Mouse (Mus musculus): Measurements from ENCODE around the gene Luc7l2. TPM values are rescaled to one million over a fixed set of nuclear protein-coding genes. Genes with fewer than 3 reads are reported as not detected.

The Luc7l2 gene
- 128 TPM in 1 of 2 replicates, not detected in the other for polyA plus RNA-seq (2012; ENCODE audit: insufficient read depth, insufficient read length, low replicate concordance, missing spikeins)

GRCm38 (mm10) chr6:38551062-38551988 lies at the start of gene Luc7l2:
Gene Luc7l2, plus strand, starts transcription at chr6:38551334.
- peaks cover 3% of the 10 kb centered on the region; the same call in 1 of the 2 replicates for H3K4me1 ChIP-seq (ENCODE audit: control insufficient read depth, insufficient read depth, low read length)
- TF ChIP-seq CTCF (IDR thresholded peaks at IDR 0.05; ENCODE audit: insufficient read depth, low read depth, low read length) = no peak
- peak; percentile 67; the same call in 1 of the 2 replicates for TF ChIP-seq POLR2A (IDR thresholded peaks at IDR 0.05; ENCODE audit: insufficient read depth, low read depth, low read length)
- under 1% methylated on average over 98 of the region's 98 CpGs for WGBS
- peak within 1 kb of the TSS; percentile 98 for H3K27ac ChIP-seq (ENCODE audit: insufficient read depth, low read depth, low read length)
- H3K4me3 ChIP-seq (ENCODE audit: insufficient read depth, low read depth, low read length) = peak within 1 kb of the TSS; percentile 87

- no peak overlapping the region for H3K27ac ChIP-seq (ENCODE audit: insufficient read depth, low read depth, low read length)
- H3K4me1 ChIP-seq (ENCODE audit: control insufficient read depth, insufficient read depth, low read length) = no peaks in the 10 kb centered on the region
- WGBS = 97% methylated on average over 1 of the region's 1 CpGs
- no peak overlapping the region for H3K4me3 ChIP-seq (ENCODE audit: insufficient read depth, low read depth, low read length)
- TF ChIP-seq CTCF (IDR thresholded peaks at IDR 0.05; ENCODE audit: insufficient read depth, low read depth, low read length) (no peak), POLR2A (IDR thresholded peaks at IDR 0.05; ENCODE audit: insufficient read depth, low read depth, low read length) (no peak)
Measured at GRCm38 (mm10) chr6:38512096-38512495, 39.0 kb upstream of the Luc7l2 start.

- no peak for TF ChIP-seq CTCF (IDR thresholded peaks at IDR 0.05; ENCODE audit: insufficient read depth, low read depth, low read length)
- TF ChIP-seq POLR2A (IDR thresholded peaks at IDR 0.05; ENCODE audit: insufficient read depth, low read depth, low read length) = no peak
- H3K4me3 ChIP-seq (ENCODE audit: insufficient read depth, low read depth, low read length) = no peak overlapping the region
- H3K27ac ChIP-seq (ENCODE audit: insufficient read depth, low read depth, low read length) = no peak overlapping the region
- no peaks in the 10 kb centered on the region for H3K4me1 ChIP-seq (ENCODE audit: control insufficient read depth, insufficient read depth, low read length)
Measured at GRCm38 (mm10) chr6:38512830-38513229, 38.3 kb upstream of the Luc7l2 start.

GRCm38 (mm10) chr6:38515201-38515600 lies 35.9 kb upstream of the Luc7l2 start:
- WGBS = 93% methylated on average over 4 of the region's 4 CpGs
- no peak overlapping the region for H3K4me3 ChIP-seq (ENCODE audit: insufficient read depth, low read depth, low read length)
- TF ChIP-seq CTCF (IDR thresholded peaks at IDR 0.05; ENCODE audit: insufficient read depth, low read depth, low read length) (no peak), POLR2A (IDR thresholded peaks at IDR 0.05; ENCODE audit: insufficient read depth, low read depth, low read length) (no peak)
- no peak overlapping the region for H3K27ac ChIP-seq (ENCODE audit: insufficient read depth, low read depth, low read length)
- H3K4me1 ChIP-seq (ENCODE audit: control insufficient read depth, insufficient read depth, low read length) = no peaks in the 10 kb centered on the region

- H3K4me1 ChIP-seq (ENCODE audit: control insufficient read depth, insufficient read depth, low read length) = no peaks in the 10 kb centered on the region
- TF ChIP-seq POLR2A (IDR thresholded peaks at IDR 0.05; ENCODE audit: insufficient read depth, low read depth, low read length) (no peak), CTCF (IDR thresholded peaks at IDR 0.05; ENCODE audit: insufficient read depth, low read depth, low read length) (no peak)
- H3K4me3 ChIP-seq (ENCODE audit: insufficient read depth, low read depth, low read length) = no peak overlapping the region
- WGBS = 40% methylated on average over 8 of the region's 8 CpGs
- H3K27ac ChIP-seq (ENCODE audit: insufficient read depth, low read depth, low read length) = no peak overlapping the region
Measured at GRCm38 (mm10) chr6:38523851-38524250, 27.3 kb upstream of the Luc7l2 start.

GRCm38 (mm10) chr6:38531211-38531820 lies 19.8 kb upstream of the Luc7l2 start:
- Histone ChIP-seq H3K4me1 (ENCODE audit: control insufficient read depth, insufficient read depth, low read length) (no peaks in the 10 kb centered on the region), H3K4me3 (ENCODE audit: insufficient read depth, low read depth, low read length) (no peak overlapping the region), H3K27ac (ENCODE audit: insufficient read depth, low read depth, low read length) (no peak overlapping the region)
- 56% methylated on average over 5 of the region's 5 CpGs for WGBS
- TF ChIP-seq POLR2A (IDR thresholded peaks at IDR 0.05; ENCODE audit: insufficient read depth, low read depth, low read length) (no peak), CTCF (IDR thresholded peaks at IDR 0.05; ENCODE audit: insufficient read depth, low read depth, low read length) (no peak)

GRCm38 (mm10) chr6:38532500-38533420 lies 18.4 kb upstream of the Luc7l2 start:
- 2% methylated on average over 25 of the region's 25 CpGs for WGBS
- H3K4me3 ChIP-seq (ENCODE audit: insufficient read depth, low read depth, low read length) = peak overlapping the region; percentile 70
- TF ChIP-seq CTCF (IDR thresholded peaks at IDR 0.05; ENCODE audit: insufficient read depth, low read depth, low read length) = no peak
- TF ChIP-seq POLR2A (IDR thresholded peaks at IDR 0.05; ENCODE audit: insufficient read depth, low read depth, low read length) = no peak

More at GRCm38 (mm10) chr6:38532500-38533420, 18.4 kb upstream of the Luc7l2 start:
- no peaks in the 10 kb centered on the region for H3K4me1 ChIP-seq (ENCODE audit: control insufficient read depth, insufficient read depth, low read length)
- peak overlapping the region; percentile 94 for H3K27ac ChIP-seq (ENCODE audit: insufficient read depth, low read depth, low read length)
